Mouse (Mus musculus) megakaryocyte, embryonic 14.5 days (primary cell): ENCODE data around the gene Pla2g2f. TPM values are rescaled to one million over a fixed set of nuclear protein-coding genes. Genes with fewer than 3 reads are reported as not detected.

Experiments
- H3K27me3 ChIP-seq: replicated peaks from 2 replicates; pipeline ENCODE3; 2012; ENCODE audit warnings: inconsistent platforms
- H3K36me3 ChIP-seq: replicated peaks from 2 replicates; pipeline ENCODE3; 2012; ENCODE audit warnings: low read length, inconsistent platforms, mixed read lengths
- H3K4me1 ChIP-seq: 2 replicates; pipeline ENCODE4 v1.6.1; 2012; ENCODE audit warnings: inconsistent platforms
- H3K4me3 ChIP-seq: replicated peaks from 2 replicates; pipeline ENCODE3; 2012; ENCODE audit warnings: moderate library complexity, mild to moderate bottlenecking, inconsistent platforms
- H3K9me3 ChIP-seq: 2 replicates; pipeline ENCODE4 v1.6.1; 2012; ENCODE audit warnings: inconsistent platforms
- FLI1 ChIP-seq: IDR thresholded peaks from 2 replicates; pipeline ENCODE4 v1.6.1; 2012; ENCODE audit warnings: low read length, inconsistent platforms, mixed read lengths
- GATA1 ChIP-seq: IDR thresholded peaks from 3 replicates; pipeline ENCODE4 v1.6.1; 2012; ENCODE audit warnings: mixed read lengths, low read length, inconsistent platforms, borderline replicate concordance
- polyA plus RNA-seq: library from polyadenylated mRNA; stranded (reverse); fragments of >175 nt; gene quantifications from 2 replicates; pipeline ENCODE4 v1.2.3, GENCODE M21; 2012; ENCODE audit warnings: low replicate concordance; ENCODE audit not compliant: insufficient read depth

Gene Pla2g2f
- polyA plus RNA-seq, 1 experiment = not detected

GRCm38 (mm10) chr4:138745884-138746283, 11.5 kb downstream of the Pla2g2f start:
- no peak for TF ChIP-seq FLI1
- no peak for TF ChIP-seq GATA1
- no peaks in the 10 kb centered on the region for H3K9me3 ChIP-seq
- H3K4me3 ChIP-seq = no peak overlapping the region
- peaks cover 96% of the 10 kb centered on the region for H3K27me3 ChIP-seq
- H3K36me3 ChIP-seq = no peaks in the 10 kb centered on the region
- H3K4me1 ChIP-seq = no peaks in the 10 kb centered on the region

GRCm38 (mm10) chr4:138739136-138739851, 18.1 kb downstream of the Pla2g2f start:
- Histone ChIP-seq H3K4me1 (no peaks in the 10 kb centered on the region), H3K36me3 (no peaks in the 10 kb centered on the region), H3K9me3 (no peaks in the 10 kb centered on the region), H3K27me3 (peaks cover 91% of the 10 kb centered on the region), H3K4me3 (no peak overlapping the region)
- TF ChIP-seq GATA1 (no peak), FLI1 (no peak)

- Histone ChIP-seq H3K4me1 (no peaks in the 10 kb centered on the region), H3K9me3 (peaks cover 22% of the 10 kb centered on the region), H3K36me3 (no peaks in the 10 kb centered on the region), H3K27me3 (peaks cover 92% of the 10 kb centered on the region), H3K4me3 (no peak within 1 kb of the TSS)
- TF ChIP-seq FLI1 (no peak), GATA1 (no peak)
Observed at GRCm38 (mm10) chr4:138737031-138737430, 20.4 kb downstream of the Pla2g2f start, which contains the start of gene Ubxn10. Ubxn10 (minus strand) TSS chr4:138737167.

- H3K27me3 ChIP-seq = peaks cover 88% of the 10 kb centered on the region
- TF ChIP-seq FLI1 (no peak), GATA1 (no peak)
- H3K36me3 ChIP-seq = no peaks in the 10 kb centered on the region
- H3K9me3 ChIP-seq = peaks cover 28% of the 10 kb centered on the region
- no peak overlapping the region for H3K4me3 ChIP-seq
- no peaks in the 10 kb centered on the region for H3K4me1 ChIP-seq
Observed at GRCm38 (mm10) chr4:138734863-138735262, 22.6 kb downstream of the Pla2g2f start.

GRCm38 (mm10) chr4:138734105-138734504, 23.3 kb downstream of the Pla2g2f start:
- H3K36me3 ChIP-seq = no peaks in the 10 kb centered on the region
- H3K9me3 ChIP-seq = peaks cover 30% of the 10 kb centered on the region
- H3K4me1 ChIP-seq = no peaks in the 10 kb centered on the region
- peaks cover 88% of the 10 kb centered on the region for H3K27me3 ChIP-seq
- no peak overlapping the region for H3K4me3 ChIP-seq
- TF ChIP-seq GATA1 (no peak), FLI1 (no peak)

GRCm38 (mm10) chr4:138729018-138729703, 28.3 kb downstream of the Pla2g2f start:
- no peak for TF ChIP-seq FLI1
- TF ChIP-seq GATA1 = no peak
- H3K9me3 ChIP-seq = peaks cover 51% of the 10 kb centered on the region
- no peak overlapping the region for H3K4me3 ChIP-seq
- peaks cover 18% of the 10 kb centered on the region for H3K4me1 ChIP-seq
- H3K36me3 ChIP-seq = no peaks in the 10 kb centered on the region
- H3K27me3 ChIP-seq = peaks cover 91% of the 10 kb centered on the region

- no peak overlapping the region for H3K4me3 ChIP-seq
- peaks cover 23% of the 10 kb centered on the region for H3K9me3 ChIP-seq
- peaks cover 94% of the 10 kb centered on the region for H3K27me3 ChIP-seq
- TF ChIP-seq FLI1 (no peak), GATA1 (no peak)
- peaks cover 22% of the 10 kb centered on the region for H3K4me1 ChIP-seq
- H3K36me3 ChIP-seq = no peaks in the 10 kb centered on the region
Observed at GRCm38 (mm10) chr4:138725751-138726150, 31.7 kb downstream of the Pla2g2f start.

- Histone ChIP-seq H3K36me3 (no peaks in the 10 kb centered on the region), H3K27me3 (peaks cover 94% of the 10 kb centered on the region), H3K4me1 (peaks cover 22% of the 10 kb centered on the region), H3K9me3 (peaks cover 23% of the 10 kb centered on the region), H3K4me3 (no peak overlapping the region)
- TF ChIP-seq GATA1 (no peak), FLI1 (no peak)
Observed at GRCm38 (mm10) chr4:138725127-138725461, 32.3 kb downstream of the Pla2g2f start.

GRCm38 (mm10) chr4:138724354-138725126, 32.9 kb downstream of the Pla2g2f start, which contains the start of gene Pla2g2c:
Pla2g2c (plus strand) TSS chr4:138724792.
- no peak within 1 kb of the TSS for H3K4me3 ChIP-seq
- H3K36me3 ChIP-seq = no peaks in the 10 kb centered on the region
- H3K4me1 ChIP-seq = peaks cover 22% of the 10 kb centered on the region
- H3K9me3 ChIP-seq = peaks cover 23% of the 10 kb centered on the region
- no peak for TF ChIP-seq FLI1
- TF ChIP-seq GATA1 = no peak
- peaks cover 96% of the 10 kb centered on the region for H3K27me3 ChIP-seq
